Mouse (Mus musculus) heart, embryonic 14.5 days (tissue): ENCODE data around the gene Nf1. TPM values are rescaled to one million over a fixed set of nuclear protein-coding genes. Genes with fewer than 3 reads are reported as not detected.

Source experiments
- ATAC-seq: fragments of 200-750 bp; cut with Nextera tagmentation; 2 replicates; pipeline ENCODE4 v1.8.0; 2017; ENCODE audit warnings: low read depth, moderate TSS enrichment; ENCODE audit not compliant: insufficient number of reproducible peaks, insufficient read depth, low FRiP score
- H3K27ac ChIP-seq, 2 experiments: fragments of 200-500 bp in 1 of 2; fragments of 300-500 bp in 1 of 2; sonication (generic) in 1 of 2; replicated peaks in 1 of 2; 2 replicates each; pipeline ENCODE4 v1.5.1; 2012 to 2014; ENCODE audit warnings: low read depth in 2 of 2, low read length in 2 of 2, control low read depth in 1 of 2, mild to moderate bottlenecking in 1 of 2, mixed read lengths in 1 of 2; ENCODE audit not compliant: control insufficient read depth in 1 of 2, insufficient read depth in 1 of 2
- H3K27me3 ChIP-seq: fragments of 300-500 bp; sonication (generic); 2 replicates; pipeline ENCODE4 v1.6.1; 2014; ENCODE audit warnings: mild to moderate bottlenecking, low read length, control low read depth; ENCODE audit not compliant: control insufficient read depth, insufficient read depth
- H3K36me3 ChIP-seq: fragments of 300-500 bp; sonication (generic); 2 replicates; pipeline ENCODE4 v1.6.1; 2014; ENCODE audit warnings: mild to moderate bottlenecking, control low read depth, low read length, mixed read lengths; ENCODE audit not compliant: control insufficient read depth, insufficient read depth
- H3K4me1 ChIP-seq, 2 experiments: fragments of 200-500 bp in 1 of 2; fragments of 300-500 bp in 1 of 2; sonication (generic) in 1 of 2; 2 replicates each; pipeline ENCODE4 v1.6.1; 2012 to 2014; ENCODE audit warnings: low read length in 2 of 2, control low read depth in 1 of 2, mixed read lengths in 1 of 2; ENCODE audit not compliant: control insufficient read depth in 2 of 2, insufficient read depth in 2 of 2
- H3K4me2 ChIP-seq: fragments of 300-500 bp; sonication (generic); 2 replicates; pipeline ENCODE4 v1.6.1; 2014; ENCODE audit warnings: mild to moderate bottlenecking, low read length
- H3K4me3 ChIP-seq, 2 experiments: fragments of 200-500 bp in 1 of 2; fragments of 300-500 bp in 1 of 2; sonication (generic) in 1 of 2; 2 replicates each; pipeline ENCODE4 v1.5.1; 2012 to 2014; ENCODE audit warnings: low read length in 2 of 2, mild to moderate bottlenecking in 2 of 2, control low read depth in 1 of 2, low read depth in 1 of 2, moderate library complexity in 1 of 2; ENCODE audit not compliant: control insufficient read depth in 1 of 2, insufficient read depth in 1 of 2
- H3K9ac ChIP-seq: fragments of 300-500 bp; sonication (generic); 2 replicates; pipeline ENCODE4 v1.6.1; 2014; ENCODE audit warnings: mild to moderate bottlenecking, low read length
- H3K9me3 ChIP-seq: fragments of 300-500 bp; sonication (generic); 2 replicates; pipeline ENCODE4 v1.6.1; 2016; ENCODE audit warnings: low read length, control low read depth; ENCODE audit not compliant: control insufficient read depth
- WGBS: fragments of 180-500 bp; shearing (Covaris S2); extraction: QIAGEN DNeasy Blood & Tissue Kit; methylation state at CpG from one replicate; pipeline ENCODE4 v1.1.7; 2014; 5-methylcytosine and 5-hydroxymethylcytosine counted together
- polyA plus RNA-seq: library from polyadenylated mRNA; unstranded; fragments of >200 nt; fragmentation: Nextera tagmentation; extraction: Ambion mirVana; gene quantifications from 2 replicates; pipeline ENCODE4 v1.2.1, GENCODE M21; 2014

The Nf1 gene
- polyA plus RNA-seq, 1 experiment from 2014 or later: 7.7 TPM

GRCm38 (mm10) chr11:79533950-79534690 is 194.6 kb downstream of the Nf1 start:
- Histone ChIP-seq H3K27ac (peak overlapping the region; percentile 33 to 47; a peak in 2 of 4 replicates), H3K9me3 (no peaks in the 10 kb centered on the region), H3K4me3 (no peak overlapping the region), H3K9ac (no peak overlapping the region), H3K27me3 (no peaks in the 10 kb centered on the region), H3K36me3 (peaks cover 41% of the 10 kb centered on the region), H3K4me1 (peaks cover 12 to 18% of the 10 kb centered on the region in 2 experiments), H3K4me2 (no peak overlapping the region)
- 73% methylated on average over 8 of the region's 8 CpGs for WGBS
- peak; percentile 50; the same call in 1 of the 2 replicates for ATAC-seq

GRCm38 (mm10) chr11:79535554-79535953 is 196.1 kb downstream of the Nf1 start:
- Histone ChIP-seq H3K4me1 (peaks cover 12 to 18% of the 10 kb centered on the region in 2 experiments), H3K27me3 (no peaks in the 10 kb centered on the region), H3K9me3 (no peaks in the 10 kb centered on the region), H3K27ac (no peak overlapping the region), H3K4me2 (no peak overlapping the region), H3K4me3 (no peak overlapping the region), H3K9ac (no peak overlapping the region), H3K36me3 (peaks cover 46% of the 10 kb centered on the region)
- 76% methylated on average over 4 of the region's 4 CpGs for WGBS
- ATAC-seq: no peak

GRCm38 (mm10) chr11:79536293-79536692 is 196.8 kb downstream of the Nf1 start:
- Histone ChIP-seq H3K27ac (no peak overlapping the region), H3K4me1 (peaks cover 12 to 18% of the 10 kb centered on the region in 2 experiments), H3K4me2 (no peak overlapping the region), H3K9ac (no peak overlapping the region), H3K36me3 (peaks cover 48% of the 10 kb centered on the region), H3K4me3 (no peak overlapping the region), H3K27me3 (no peaks in the 10 kb centered on the region), H3K9me3 (no peaks in the 10 kb centered on the region)
- WGBS: 93% methylated on average over 3 of the region's 3 CpGs
- ATAC-seq: no peak

GRCm38 (mm10) chr11:79552622-79553021 is 213.1 kb downstream of the Nf1 start:
- no peak for ATAC-seq
- H3K4me3 ChIP-seq: no peak overlapping the region
- H3K9me3 ChIP-seq: no peaks in the 10 kb centered on the region
- 44% methylated on average over 1 of the region's 1 CpGs for WGBS
- no peak overlapping the region for H3K4me2 ChIP-seq
- H3K4me1 ChIP-seq: peaks cover 0 to 6% of the 10 kb centered on the region in 2 experiments; a peak in 1 of 4 replicates
- H3K27me3 ChIP-seq: no peaks in the 10 kb centered on the region
- H3K36me3 ChIP-seq: peaks cover 88% of the 10 kb centered on the region
- H3K9ac ChIP-seq: no peak overlapping the region
- no peak overlapping the region for H3K27ac ChIP-seq

- Histone ChIP-seq H3K36me3 (peaks cover 71% of the 10 kb centered on the region), H3K9ac (no peak overlapping the region), H3K4me3 (no peak overlapping the region), H3K4me1 (no peaks in the 10 kb centered on the region), H3K9me3 (no peaks in the 10 kb centered on the region), H3K27ac (no peak overlapping the region), H3K27me3 (no peaks in the 10 kb centered on the region), H3K4me2 (no peak overlapping the region)
- ATAC-seq: no peak
- 91% methylated on average over 4 of the region's 4 CpGs for WGBS
These were observed 221.0 kb downstream of the Nf1 start for GRCm38 (mm10) chr11:79560536-79560935.

GRCm38 (mm10) chr11:79563493-79563892 is 224.0 kb downstream of the Nf1 start:
- 91% methylated on average over 7 of the region's 7 CpGs for WGBS
- no peak overlapping the region for H3K27ac ChIP-seq
- no peaks in the 10 kb centered on the region for H3K9me3 ChIP-seq
- H3K9ac ChIP-seq: no peak overlapping the region
- no peaks in the 10 kb centered on the region for H3K4me1 ChIP-seq
- no peak overlapping the region for H3K4me3 ChIP-seq
- peaks cover 77% of the 10 kb centered on the region for H3K36me3 ChIP-seq
- H3K27me3 ChIP-seq: no peaks in the 10 kb centered on the region
- H3K4me2 ChIP-seq: no peak overlapping the region
- ATAC-seq: no peak

GRCm38 (mm10) chr11:79566947-79567346 is 227.5 kb downstream of the Nf1 start:
- Histone ChIP-seq H3K27ac (no peak overlapping the region), H3K36me3 (peaks cover 81% of the 10 kb centered on the region), H3K4me1 (no peaks in the 10 kb centered on the region; a peak in 1 of 4 replicates), H3K4me2 (no peak overlapping the region), H3K9ac (no peak overlapping the region), H3K4me3 (no peak overlapping the region), H3K27me3 (no peaks in the 10 kb centered on the region), H3K9me3 (no peaks in the 10 kb centered on the region)
- WGBS: 60% methylated on average over 1 of the region's 1 CpGs
- no peak for ATAC-seq
